Mouse (Mus musculus): ENCODE measurements around the gene Amn1.
"Not testable (repeated sequence)": the region's sequence is repeated elsewhere in the genome, so short reads cannot be mapped to it uniquely, and the experiment has no call there.

GRCm38 (mm10) chr6:149129870-149130269 lies 58.6 kb downstream of the Amn1 start, which contains the start of gene Gm10203:
- TF ChIP-seq CTCF (IDR thresholded peaks at IDR 0.05; ENCODE audit: control insufficient read depth, insufficient read depth, insufficient read length); MAX (IDR thresholded peaks at IDR 0.05); CEBPB (IDR thresholded peaks at IDR 0.05; ENCODE audit: low read depth); FOSL1 (IDR thresholded peaks at IDR 0.05; ENCODE audit: insufficient read depth, low read length, poor library complexity, severe bottlenecking); MYOG (IDR thresholded peaks at IDR 0.05; ENCODE audit: control insufficient read depth, extremely low read depth, insufficient read length); USF1 (IDR thresholded peaks at IDR 0.05; ENCODE audit: low read depth): not testable (repeated sequence)

Data from C2C12 (cell line).